Mouse (Mus musculus): Measurements from ENCODE around the gene Pwwp2a. TPM values are rescaled to one million over a fixed set of nuclear protein-coding genes. Genes with fewer than 3 reads are reported as not detected.

The Pwwp2a gene
- polyA plus RNA-seq, 1 experiment from 2014 or later, result 30.1 TPM

Other genes with a start within 250 kb of the Pwwp2a start
- 39.2 and 42.1 TPM in 2 replicates for gene Slu7, start 248.3 kb upstream of the Pwwp2a start, polyA plus RNA-seq (2014; fragmentation: Nextera tagmentation; extraction: Ambion mirVana)
- 1.3 and 1.6 TPM in 2 replicates for gene C1qtnf2, start 207.7 kb upstream of the Pwwp2a start, polyA plus RNA-seq (2014; fragmentation: Nextera tagmentation; extraction: Ambion mirVana)
- gene Ccnjl, start 153.2 kb upstream of the Pwwp2a start, polyA plus RNA-seq (2014; fragmentation: Nextera tagmentation; extraction: Ambion mirVana), result 23.2 and 25.1 TPM in 2 replicates
- gene 4933415A04Rik, start 95.0 kb upstream of the Pwwp2a start, polyA plus RNA-seq (2014; fragmentation: Nextera tagmentation; extraction: Ambion mirVana), result 4.6 and 5.3 TPM in 2 replicates
- gene Fabp6, start 80.5 kb upstream of the Pwwp2a start, polyA plus RNA-seq (2014; fragmentation: Nextera tagmentation; extraction: Ambion mirVana), result not detected in 2 replicates
- gene Ttc1, start 66.0 kb downstream of the Pwwp2a start, polyA plus RNA-seq (2014; fragmentation: Nextera tagmentation; extraction: Ambion mirVana), result 57.5 and 58.8 TPM in 2 replicates
- 1.9 and 2.3 TPM in 2 replicates for gene Adra1b, start 219.2 kb downstream of the Pwwp2a start, polyA plus RNA-seq (2014; fragmentation: Nextera tagmentation; extraction: Ambion mirVana)